Comparison of ENCODE assay signal across 9 mouse cellular contexts in the genomic region with DNA sequence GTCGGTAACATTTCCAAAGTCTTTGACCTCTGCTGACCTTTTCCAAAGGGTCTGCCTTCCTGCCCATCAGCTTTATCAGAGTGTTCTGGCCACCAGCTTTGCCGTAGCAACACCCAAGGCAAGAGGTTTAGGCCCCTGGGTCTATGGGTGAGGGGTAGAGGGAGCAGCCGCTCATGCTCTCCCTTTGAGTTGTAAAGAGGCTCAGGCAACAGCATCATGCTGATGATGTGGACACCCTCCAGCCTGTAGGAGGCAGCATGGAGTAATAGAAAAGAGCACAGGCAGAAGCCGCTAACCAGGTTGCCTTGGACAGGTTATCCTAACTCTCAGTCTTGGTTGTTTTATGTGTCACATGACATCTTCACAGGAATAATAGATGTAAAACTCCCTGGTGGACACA.
DNase-seq lines count a peak whose midpoint lies in the region; ATAC-seq and TF ChIP-seq lines count a peak whose summit lies in the region.
"Had no signal": no experiment of that assay in that cellular context is flagged by ENCODE, and none has a peak within 500 bp of the region (broad histone marks: within the 10 kb centered on the region; RNA-seq: fewer than 3 reads in every experiment).

No protein-coding gene starts in this region.

- WGBS in heart, adult 2 months: 78% methylated on average over 4 of the region's 4 CpGs
- 42% methylated on average over 4 of the region's 4 CpGs for WGBS in heart, embryonic 10.5 days
- 40% methylated on average over 4 of the region's 4 CpGs for WGBS in embryonic facial prominence, embryonic 14.5 days

- no peak overlapping the region for H3K4me3 ChIP-seq in heart, adult 2 months
- H3K4me3 ChIP-seq in heart, embryonic 10.5 days: no peak overlapping the region
- H3K4me3 ChIP-seq in embryonic facial prominence, embryonic 14.5 days (ENCODE audit: low read depth, low read length): no peak overlapping the region
- H3K4me3 ChIP-seq: neural tube, embryonic 12.5 days had no signal

- peak; percentile 22; the same call in 1 of the 2 replicates for ATAC-seq in embryonic facial prominence, embryonic 14.5 days (ENCODE audit: low read depth)

- H3K79me2 ChIP-seq in heart, adult 2 months (replicated peaks; ENCODE audit: control insufficient read depth, insufficient read depth, low read length): no peaks in the 10 kb centered on the region

- DNase-seq in heart, adult 2 months: peak in 1 of 2 experiments; percentile 8
- DNase-seq in heart, embryonic 10.5 days (ENCODE audit: low spot score): no peak
- peak; percentile 52 for DNase-seq in 416B (ENCODE audit: low read depth)
- DNase-seq in NIH3T3 (ENCODE audit: low read depth): peak; percentile 41
- peak; percentile 29 for DNase-seq in embryonic facial prominence, embryonic 14.5 days (ENCODE audit: low spot score)
- peak; percentile 4 for DNase-seq in lung, postnatal 25 days (ENCODE audit: low spot score)
- DNase-seq in spleen, postnatal 4 days (ENCODE audit: low spot score in 2 of 2): no peak
- DNase-seq in urinary bladder, postnatal 25 days (ENCODE audit: low spot score): no peak

- H3K27me3 ChIP-seq in heart, adult 2 months (ENCODE audit: control insufficient read depth, insufficient read depth, low read length): no peaks in the 10 kb centered on the region
- H3K27me3 ChIP-seq in heart, embryonic 10.5 days (ENCODE audit: insufficient read depth, poor library complexity, severe bottlenecking): no peaks in the 10 kb centered on the region
- H3K27me3 ChIP-seq in embryonic facial prominence, embryonic 14.5 days (replicated peaks; ENCODE audit: control insufficient read depth, insufficient read depth, low read length): no peaks in the 10 kb centered on the region
- H3K27me3 ChIP-seq: neural tube, embryonic 12.5 days had no signal

- peak; percentile 63 for TF ChIP-seq CTCF in heart, adult 2 months (IDR thresholded peaks at IDR 0.05)

- no peak overlapping the region for H3K9ac ChIP-seq in heart, adult 2 months (ENCODE audit: low read depth, low read length)
- no peak overlapping the region for H3K9ac ChIP-seq in embryonic facial prominence, embryonic 14.5 days (ENCODE audit: low read depth, low read length)
- H3K9ac ChIP-seq: neural tube, embryonic 12.5 days had no signal

- intact Hi-C loops in heart, adult 2 months (cut with DNase I): no loop called here

- no peak overlapping the region for H3K4me2 ChIP-seq in embryonic facial prominence, embryonic 14.5 days (ENCODE audit: low read depth, low read length)
- H3K4me2 ChIP-seq: neural tube, embryonic 12.5 days had no signal

- no peaks in the 10 kb centered on the region for H3K9me3 ChIP-seq in heart, embryonic 10.5 days
- no peaks in the 10 kb centered on the region for H3K9me3 ChIP-seq in embryonic facial prominence, embryonic 14.5 days (ENCODE audit: control insufficient read depth, low read length)
- H3K9me3 ChIP-seq: neural tube, embryonic 12.5 days had no signal

- no peak overlapping the region for H3K27ac ChIP-seq in heart, adult 2 months
- no peak overlapping the region for H3K27ac ChIP-seq in heart, embryonic 10.5 days
- H3K27ac ChIP-seq in embryonic facial prominence, embryonic 14.5 days (replicated peaks; ENCODE audit: low read depth, low read length): no peak overlapping the region
- H3K27ac ChIP-seq: neural tube, embryonic 12.5 days had no signal

- TF ChIP-seq POLR2A in heart, adult 2 months (IDR thresholded peaks at IDR 0.05; ENCODE audit: insufficient read depth, low read depth, low read length): no peak

- no peaks in the 10 kb centered on the region for H3K36me3 ChIP-seq in heart, adult 2 months (ENCODE audit: control insufficient read depth, insufficient read depth, low read length)
- 0 out of 2 replicates have a peak, but pooled peaks cover 5% of the 10 kb centered on the region for H3K36me3 ChIP-seq in heart, embryonic 10.5 days
- H3K36me3 ChIP-seq in embryonic facial prominence, embryonic 14.5 days (ENCODE audit: control insufficient read depth, insufficient read depth, low read length): no peaks in the 10 kb centered on the region
- H3K36me3 ChIP-seq: neural tube, embryonic 12.5 days had no signal

- H3K4me1 ChIP-seq in heart, adult 2 months (ENCODE audit: control insufficient read depth, insufficient read depth, low read length): no peaks in the 10 kb centered on the region
- H3K4me1 ChIP-seq in heart, embryonic 10.5 days: peaks cover 34% of the 10 kb centered on the region
- H3K4me1 ChIP-seq in embryonic facial prominence, embryonic 14.5 days (ENCODE audit: control insufficient read depth, insufficient read depth, low read length): no peaks in the 10 kb centered on the region

- no peak for TF ChIP-seq EP300 in heart, adult 2 months (IDR thresholded peaks at IDR 0.05; ENCODE audit: insufficient read depth, low read depth, low read length)

Comparison
In these comparisons a context has a peak if more than half of its experiments do, and no peak if none do; other contexts are left out.
1. DNase-seq: peak in 416B (single experiment), NIH3T3 (single experiment), embryonic facial prominence, embryonic 14.5 days (single experiment) and lung, postnatal 25 days (single experiment); none in heart, embryonic 10.5 days (single experiment), spleen, postnatal 4 days (0 of 2) and urinary bladder, postnatal 25 days (single experiment).